ENCODE assay signal across 12 mouse cellular contexts in genomic region chr3:107690366-107690765, GRCm38 (mm10). TPM values are rescaled to one million over a fixed set of nuclear protein-coding genes. Genes with fewer than 3 reads are reported as not detected.
A peak's percentile ranks its signal among the peaks of the same experiment; 100 is the strongest.
DNase-seq lines count a peak whose midpoint lies in the region; TF ChIP-seq lines count a peak whose summit lies in the region.
"Had no signal": no experiment of that assay in that cellular context is flagged by ENCODE, and none has a peak within 500 bp of the region (broad histone marks: within the 10 kb centered on the region; RNA-seq: fewer than 3 reads in every experiment).

No protein-coding gene starts in this region.

- TF ChIP-seq POLR2A in heart, adult 2 months (IDR thresholded peaks at IDR 0.05; ENCODE audit: insufficient read depth, low read depth, low read length), result no peak
- no peak for TF ChIP-seq POLR2A in olfactory bulb, adult 2 months (IDR thresholded peaks at IDR 0.05; ENCODE audit: insufficient read depth, low read depth, low read length)

- no peak overlapping the region for H3K4me3 ChIP-seq in heart, adult 2 months
- no peak overlapping the region for H3K4me3 ChIP-seq in olfactory bulb, adult 2 months (ENCODE audit: insufficient read depth, low read depth, low read length)

- peaks cover 6% of the 10 kb centered on the region for H3K79me2 ChIP-seq in heart, adult 2 months (replicated peaks; ENCODE audit: control insufficient read depth, insufficient read depth, low read length)

- intact Hi-C loops in heart, adult 2 months (cut with DNase I), result no loop called here
- intact Hi-C loops in heart, postnatal 36 days (cut with DNase I), result no loop called here

- WGBS in heart, adult 2 months, result 69% methylated on average over 2 of the region's 2 CpGs
- WGBS in olfactory bulb, adult 2 months, result 31% methylated on average over 2 of the region's 2 CpGs

- peaks cover 20% of the 10 kb centered on the region for H3K4me1 ChIP-seq in heart, adult 2 months (ENCODE audit: control insufficient read depth, insufficient read depth, low read length)
- peaks cover 3% of the 10 kb centered on the region for H3K4me1 ChIP-seq in olfactory bulb, adult 2 months (ENCODE audit: control insufficient read depth, insufficient read depth, low read length)

- TF ChIP-seq EP300 in heart, adult 2 months (IDR thresholded peaks at IDR 0.05; ENCODE audit: insufficient read depth, low read depth, low read length), result no peak

- 0 out of 2 replicates have a peak, but pooled peaks cover 2% of the 10 kb centered on the region for H3K27me3 ChIP-seq in heart, adult 2 months (ENCODE audit: control insufficient read depth, insufficient read depth, low read length)

- peaks cover 54% of the 10 kb centered on the region for H3K36me3 ChIP-seq in heart, adult 2 months (ENCODE audit: control insufficient read depth, insufficient read depth, low read length)

- DNase-seq in heart, adult 2 months, result no peak
- DNase-seq in heart, postnatal 36 days, result no peak
- peak; percentile 7 for DNase-seq in lung, postnatal 25 days (ENCODE audit: low spot score)
- no peak for DNase-seq in lung, postnatal 14 days
- DNase-seq in fat pad, adult 2 months (ENCODE audit: extremely low read depth, low read depth, low spot score), result peak; percentile 47
- DNase-seq in embryo, embryonic 10.5 days (ENCODE audit: low spot score), result no peak
- DNase-seq: cerebellum, adult 8-10 months; kidney, adult 18-20 months; lung, adult 2 months had no signal

- peak overlapping the region; percentile 38 for H3K27ac ChIP-seq in heart, adult 2 months
- H3K27ac ChIP-seq in olfactory bulb, adult 2 months (ENCODE audit: insufficient read depth, low read depth, low read length), result peak overlapping the region; percentile 73

- TF ChIP-seq CTCF in heart, adult 2 months (IDR thresholded peaks at IDR 0.05), result no peak
- TF ChIP-seq CTCF in olfactory bulb, adult 2 months (IDR thresholded peaks at IDR 0.05; ENCODE audit: insufficient read depth, low read depth, low read length), result no peak

- no peak overlapping the region; the same call in 1 of the 2 replicates for H3K9ac ChIP-seq in heart, adult 2 months (ENCODE audit: low read depth, low read length)

RNA-seq across cellular contexts. Expression of gene Ahcyl1, which starts 6.0 kb away (rescaled TPM):
- total RNA-seq in heart, adult 2 months (2021), result 10 to 100 TPM; 76.5 to 82.3 TPM
- 50.9 and 94.6 TPM in 2 replicates for polyA plus RNA-seq in heart, adult 2 months (2012; rRNA removed)
- 10 to 100 TPM; 77.8 to 80.6 TPM for total RNA-seq in heart, postnatal 36 days (2021)
- polyA plus RNA-seq in olfactory bulb, adult 2 months (2012; ENCODE audit: insufficient read depth, insufficient read length, low replicate concordance, missing spikeins), result 109 and 279 TPM in 2 replicates

RNA-seq across cellular contexts. Expression of gene Strip1, which starts 58.9 kb away (rescaled TPM):
- 10 to 100 TPM; 19.9 to 21.2 TPM for total RNA-seq in heart, adult 2 months (2021)
- polyA plus RNA-seq in heart, adult 2 months (2012; rRNA removed), result 35.1 and 46.6 TPM in 2 replicates
- total RNA-seq in heart, postnatal 36 days (2021), result 10 to 100 TPM; 19.3 to 20.5 TPM
- polyA plus RNA-seq in olfactory bulb, adult 2 months (2012; ENCODE audit: insufficient read depth, insufficient read length, low replicate concordance, missing spikeins), result not detected in 2 replicates

RNA-seq across cellular contexts. Expression of gene Gm10961, which starts 59.2 kb away (rescaled TPM):
- total RNA-seq in heart, adult 2 months (2021), result not detected
- not detected in 2 replicates for polyA plus RNA-seq in heart, adult 2 months (2012; rRNA removed)
- not detected for total RNA-seq in heart, postnatal 36 days (2021)
- not detected in 2 replicates for polyA plus RNA-seq in olfactory bulb, adult 2 months (2012; ENCODE audit: insufficient read depth, insufficient read length, low replicate concordance, missing spikeins)
- polyA plus RNA-seq: heart, embryonic 11.5 days; lung, adult 2 months; spleen, adult 2 months had no signal

Comparison
In these comparisons a context has a peak if more than half of its experiments do, and no peak if none do; other contexts are left out.
1. DNase-seq: peak in lung, postnatal 25 days (single experiment) and fat pad, adult 2 months (single experiment); none in heart, adult 2 months (0 of 2), heart, postnatal 36 days (0 of 2), lung, postnatal 14 days (single experiment) and embryo, embryonic 10.5 days (single experiment).